Mouse (Mus musculus) layer of hippocampus, adult 9-11 months (tissue): ENCODE results near the gene 2010300C02Rik.

Experiments used
- DNase-seq: peaks from one replicate; pipeline ENCODE4 v3.0.0; 2022

The 2010300C02Rik gene

GRCm38 (mm10) chr1:37665539-37666323 lies 54.2 kb downstream of the 2010300C02Rik start:
- no peak for DNase-seq

DNA sequence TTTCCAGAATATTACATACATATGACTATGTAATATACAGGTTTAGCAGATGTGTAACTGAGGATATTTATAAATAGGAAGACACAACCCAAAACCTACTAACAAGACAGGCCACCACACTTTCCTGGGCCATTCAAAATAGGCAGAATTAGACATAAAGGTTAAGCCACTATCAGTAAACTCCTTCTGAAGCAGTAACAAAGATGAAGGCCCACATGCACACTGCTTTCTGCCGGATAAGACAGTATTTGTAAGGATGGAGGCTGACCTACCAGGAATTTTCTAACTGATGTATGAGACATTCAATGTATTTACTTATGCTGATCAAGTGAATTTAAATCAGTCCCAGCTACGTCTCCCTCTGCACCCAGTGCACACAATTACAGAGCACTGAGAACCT lies 55.4 kb downstream of the 2010300C02Rik start:
- DNase-seq = no peak

- DNase-seq = no peak
These were observed 56.3 kb downstream of the 2010300C02Rik start for GRCm38 (mm10) chr1:37663606-37664005.

- no peak for DNase-seq
These were observed 63.9 kb downstream of the 2010300C02Rik start for GRCm38 (mm10) chr1:37656017-37656416.

- DNase-seq = no peak
These were observed 65.9 kb downstream of the 2010300C02Rik start for GRCm38 (mm10) chr1:37653992-37654391.

DNA sequence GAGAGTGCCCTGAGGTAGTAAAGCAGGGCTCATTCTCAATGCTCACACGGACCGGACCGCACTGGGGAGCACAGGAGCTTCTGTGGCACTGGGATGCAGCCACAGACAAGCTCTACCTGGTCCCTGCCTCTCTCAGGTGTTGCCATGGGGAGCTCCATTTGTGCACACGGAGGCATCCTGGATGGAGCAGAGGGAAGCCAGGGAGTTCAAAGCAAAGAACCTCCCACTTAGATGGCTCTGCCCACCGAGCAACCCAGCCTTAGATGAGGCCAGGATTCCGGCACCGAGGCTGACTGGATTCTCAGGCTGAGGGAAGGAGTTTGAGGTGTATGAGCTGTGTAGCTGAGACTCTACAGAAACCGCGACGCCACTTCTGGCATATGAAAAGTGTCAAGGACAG lies 72.8 kb downstream of the 2010300C02Rik start:
- no peak for DNase-seq

- no peak for DNase-seq
These were observed 75.4 kb downstream of the 2010300C02Rik start for GRCm38 (mm10) chr1:37644501-37644900.

DNA sequence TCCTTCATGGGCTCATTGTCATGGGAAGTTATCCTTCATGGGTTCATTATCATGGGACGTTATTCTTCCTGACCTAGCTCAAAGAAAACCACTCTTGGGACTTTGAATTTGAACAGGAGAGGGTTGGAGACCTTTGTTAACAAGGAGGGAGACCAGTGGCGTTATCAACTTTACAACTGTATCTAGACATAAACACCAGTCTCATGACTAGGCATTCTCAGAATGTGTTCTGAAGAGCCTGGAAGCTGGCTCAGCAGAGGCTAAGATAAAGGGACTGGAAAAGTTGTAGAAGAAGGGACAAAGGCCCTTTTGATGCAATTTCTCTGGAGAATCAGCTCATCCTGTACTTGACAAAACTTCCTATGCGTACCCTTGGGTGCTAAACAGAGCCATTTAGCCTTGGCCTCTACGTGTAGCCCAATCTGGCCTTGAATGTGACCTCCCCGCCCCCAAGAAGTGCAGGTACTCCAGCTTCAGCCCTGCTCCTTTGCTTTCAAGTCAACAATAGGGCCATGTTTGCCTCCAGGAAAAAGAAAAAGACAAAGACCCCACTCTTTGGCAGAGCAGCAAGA lies 76.0 kb downstream of the 2010300C02Rik start:
- no peak for DNase-seq

DNA sequence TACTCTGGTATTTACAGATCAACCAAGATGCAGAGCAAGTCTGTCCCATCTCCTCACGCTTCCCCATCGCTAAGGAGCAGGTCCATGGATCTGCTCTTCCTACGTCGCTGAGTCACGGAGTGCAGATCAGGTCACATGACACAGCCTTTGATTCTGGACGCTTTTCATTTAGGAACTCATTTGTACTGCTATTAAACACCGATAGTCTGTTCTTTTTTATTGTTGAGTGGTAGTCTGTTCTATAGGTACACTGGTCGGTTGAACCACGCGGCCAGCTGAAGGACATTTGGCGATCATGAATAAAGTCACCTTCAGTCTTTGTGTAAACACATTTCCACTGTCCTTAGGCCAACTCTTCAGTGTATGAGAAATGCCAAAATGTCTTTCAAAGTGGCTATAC lies 78.5 kb downstream of the 2010300C02Rik start:
- DNase-seq = no peak

DNA sequence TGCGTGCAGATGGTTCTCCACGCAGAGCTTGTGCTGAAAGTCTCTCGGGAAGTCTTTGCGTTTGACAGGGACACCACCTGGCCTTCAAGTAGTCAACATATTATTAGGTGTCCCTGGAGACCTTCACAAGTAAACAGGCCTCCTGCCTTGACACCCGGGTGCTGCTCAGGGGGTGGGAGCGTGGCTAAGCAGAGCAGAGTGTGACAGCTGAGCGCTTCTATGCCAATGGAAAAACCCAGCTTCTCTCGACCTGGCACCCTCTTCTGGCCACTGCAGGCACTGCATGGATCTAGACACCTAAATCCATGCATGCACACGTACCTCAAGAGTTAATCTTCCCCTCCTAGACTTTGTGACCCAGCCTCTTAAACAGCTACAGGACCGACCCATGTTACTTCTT lies 80.8 kb downstream of the 2010300C02Rik start:
- DNase-seq = peak; percentile 81

- no peak for DNase-seq
These were observed 81.3 kb downstream of the 2010300C02Rik start for GRCm38 (mm10) chr1:37638560-37638959.

GRCm38 (mm10) chr1:37637571-37637970 lies 82.3 kb downstream of the 2010300C02Rik start:
- no peak for DNase-seq

DNA sequence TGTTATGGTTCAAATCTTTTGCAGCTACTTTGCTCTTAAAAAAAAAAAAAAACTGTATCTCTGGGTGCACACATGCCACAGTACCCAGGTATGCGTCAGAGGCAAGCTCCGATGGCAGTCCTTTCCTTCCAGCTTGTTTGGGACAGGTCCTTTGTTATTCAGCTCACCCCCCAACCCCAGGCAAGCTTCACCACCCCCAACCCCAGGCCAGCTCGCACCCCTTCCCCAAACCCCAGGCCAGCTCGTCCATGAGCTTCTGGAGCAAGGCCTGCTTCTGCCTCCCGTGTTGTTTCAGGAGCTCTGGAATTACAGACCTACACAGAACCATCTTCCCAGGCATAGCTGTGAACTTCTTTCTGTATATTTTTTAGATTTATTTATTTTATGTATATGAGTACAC lies 83.1 kb downstream of the 2010300C02Rik start:
- no peak for DNase-seq

DNA sequence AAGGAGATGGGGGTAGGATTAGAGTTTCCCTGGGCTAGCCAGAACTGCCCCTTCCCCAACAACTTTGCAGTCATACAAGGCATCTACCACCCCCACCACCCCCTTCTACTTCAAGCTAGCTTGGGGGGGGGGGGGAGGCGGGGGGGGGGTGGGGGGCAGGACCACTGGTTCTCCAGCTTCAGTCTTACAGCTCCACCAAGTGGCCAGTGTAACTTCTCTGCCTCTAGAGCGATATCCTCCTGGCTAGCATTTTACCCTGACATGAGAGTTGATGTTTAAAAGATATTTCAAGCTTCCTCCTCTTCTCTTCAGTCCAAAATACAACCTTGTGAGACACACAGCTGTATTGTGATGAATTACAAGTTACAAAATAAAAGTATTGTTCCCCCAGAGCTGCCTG lies 83.7 kb downstream of the 2010300C02Rik start:
- no peak for DNase-seq

GRCm38 (mm10) chr1:37635716-37636115 lies 84.2 kb downstream of the 2010300C02Rik start:
- no peak for DNase-seq

DNA sequence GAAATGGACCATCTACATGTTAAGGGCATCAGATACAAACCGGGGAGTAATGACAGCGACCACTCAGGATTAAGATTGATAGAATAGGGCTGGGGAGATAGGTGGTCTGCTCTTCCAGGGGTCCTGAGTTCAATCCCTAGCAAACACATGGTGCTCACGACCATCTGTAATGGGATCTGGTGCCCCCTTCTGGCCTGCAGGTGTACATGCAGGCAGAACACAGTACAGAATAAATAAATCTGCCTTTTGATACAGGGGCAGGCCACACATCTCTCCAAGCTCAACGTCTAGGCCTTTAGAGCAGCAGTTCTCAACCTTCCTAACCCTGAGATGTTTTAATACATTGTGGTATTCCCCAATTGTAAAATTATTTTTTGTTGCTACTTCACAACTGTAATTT lies 85.2 kb downstream of the 2010300C02Rik start:
- no peak for DNase-seq

DNA sequence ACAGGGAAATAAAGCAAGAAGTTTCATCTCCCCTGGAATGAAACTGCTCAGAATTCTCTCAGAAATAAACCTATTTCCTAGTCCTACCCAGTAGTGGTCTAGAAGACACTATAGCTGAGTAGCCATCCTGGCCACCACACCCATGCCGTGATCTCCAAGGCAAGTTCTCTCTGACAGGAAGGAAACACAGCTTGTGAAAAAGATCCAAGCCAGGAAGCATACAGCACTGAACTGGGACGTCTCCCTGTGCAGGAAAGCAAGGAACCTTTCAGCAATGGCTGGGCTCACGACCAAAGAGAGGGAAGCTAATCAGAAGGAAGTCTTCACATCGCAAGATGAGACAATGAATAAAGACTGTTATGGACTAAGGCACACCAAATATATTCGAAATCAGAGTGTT lies 86.4 kb downstream of the 2010300C02Rik start:
- no peak for DNase-seq

DNA sequence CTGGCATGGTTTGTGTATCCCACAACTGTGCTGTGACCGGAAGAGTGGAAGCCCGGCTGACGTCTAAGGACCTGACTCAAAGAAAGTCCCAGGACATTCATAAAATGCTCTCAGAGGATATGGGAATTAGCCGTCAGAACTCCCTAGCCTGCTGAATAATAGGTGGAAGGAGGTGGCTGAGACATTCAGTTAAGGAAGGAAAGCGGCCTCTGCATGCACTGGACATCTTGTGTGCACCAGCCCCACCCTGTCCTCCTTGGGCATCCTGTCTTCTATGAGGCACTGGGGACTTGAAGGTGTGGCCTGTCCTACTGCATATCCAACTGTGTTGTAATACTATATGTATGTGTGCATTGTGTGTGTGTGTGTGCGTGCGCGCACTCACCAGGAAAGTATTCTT lies 87.5 kb downstream of the 2010300C02Rik start:
- DNase-seq = no peak

- DNase-seq = no peak
These were observed 88.4 kb downstream of the 2010300C02Rik start for GRCm38 (mm10) chr1:37631456-37631855.

DNA sequence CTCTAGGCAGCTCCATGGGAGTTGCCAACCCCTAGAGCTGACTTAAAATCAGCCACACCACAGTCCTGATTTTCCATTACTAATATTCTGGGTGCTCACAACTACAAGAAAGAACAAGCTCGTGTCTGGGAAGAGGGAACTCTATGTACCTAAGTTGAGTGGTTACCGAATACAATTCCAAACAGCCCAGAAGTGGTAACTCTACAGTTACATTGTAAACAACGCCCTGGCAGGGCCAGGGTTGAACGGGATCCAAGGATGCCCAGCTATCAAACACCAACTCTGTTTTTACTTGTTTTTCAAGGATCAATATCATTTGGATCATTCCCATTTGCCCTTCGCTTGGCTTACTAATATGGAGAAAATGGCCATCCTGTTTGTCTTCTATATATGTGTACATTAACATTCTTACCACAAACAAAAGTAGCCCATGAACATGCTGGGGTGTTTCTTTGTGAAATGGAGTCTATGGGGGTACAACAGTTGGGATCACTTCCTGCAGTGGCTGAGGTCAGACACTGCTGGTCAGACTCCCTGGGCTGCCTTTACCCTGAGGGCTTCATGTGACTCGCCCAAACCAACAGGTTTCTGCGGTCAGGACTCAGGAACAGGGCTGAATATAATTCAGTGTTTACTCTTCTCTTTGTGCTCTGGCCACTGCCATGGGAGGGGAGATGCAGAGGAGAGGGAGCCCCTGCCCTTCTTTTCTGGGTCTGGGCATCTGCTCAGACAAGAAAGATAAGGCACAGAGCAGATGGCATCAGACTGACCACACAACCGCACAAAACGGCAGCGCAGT lies 89.3 kb downstream of the 2010300C02Rik start:
- DNase-seq = no peak

DNA sequence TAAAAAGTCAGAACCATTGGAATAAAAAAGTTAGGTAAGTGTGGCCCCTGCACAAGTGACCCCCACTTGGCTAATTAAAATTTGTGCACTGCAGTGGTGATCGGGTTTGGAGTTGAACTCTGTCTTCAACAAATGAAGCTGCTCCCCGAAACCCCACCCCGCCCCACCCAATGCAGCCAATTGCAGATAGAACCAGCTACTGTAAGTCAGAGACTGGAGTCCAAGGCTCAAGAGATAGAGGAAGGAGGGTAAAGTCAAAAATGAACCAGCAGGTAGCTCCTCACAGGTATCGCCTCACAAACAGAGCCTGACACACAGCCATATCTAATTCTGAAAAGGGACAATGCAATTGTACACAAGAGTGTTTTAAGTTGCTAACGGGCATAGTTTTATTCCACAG lies 90.0 kb downstream of the 2010300C02Rik start:
- DNase-seq = no peak

DNA sequence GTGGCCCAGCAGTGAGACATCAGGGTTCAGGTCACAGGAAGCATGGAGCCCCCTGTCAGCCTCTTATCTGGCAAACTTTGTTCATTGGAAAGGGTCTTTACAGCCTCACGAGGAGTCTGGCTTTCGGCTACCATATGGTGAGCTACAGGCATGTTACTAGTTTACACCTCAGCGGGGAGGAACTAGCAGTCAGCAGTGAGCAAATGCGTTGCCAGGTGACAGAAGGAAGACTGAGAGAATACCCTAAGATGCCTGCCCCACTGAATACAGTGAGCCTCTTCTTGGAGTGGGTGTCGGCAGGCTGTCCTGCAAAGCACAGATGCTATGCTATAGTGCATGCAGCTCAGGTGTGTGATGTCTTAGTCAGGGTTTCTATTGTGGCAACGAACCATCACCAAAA lies 91.1 kb downstream of the 2010300C02Rik start:
- peak; percentile 57 for DNase-seq

DNA sequence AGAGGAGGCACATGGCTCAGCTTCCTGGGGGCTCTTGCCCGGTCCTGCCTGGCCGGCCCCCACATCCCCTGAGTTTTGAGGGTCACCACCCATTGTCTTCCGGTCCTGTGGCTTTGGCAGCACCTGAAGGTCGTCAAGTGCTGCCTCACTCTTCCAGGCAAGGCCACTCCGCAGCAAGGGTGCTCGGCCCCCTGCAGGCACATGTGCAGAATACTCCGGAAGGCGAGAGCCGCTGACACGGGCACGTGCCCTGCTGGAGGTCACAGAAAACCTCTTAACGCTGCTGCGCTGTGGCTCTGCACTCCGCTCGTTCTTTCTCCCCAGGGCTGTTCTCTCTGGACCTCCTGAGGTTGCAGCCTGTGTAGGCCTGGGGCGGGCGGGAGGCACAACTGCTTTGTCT lies 95.7 kb downstream of the 2010300C02Rik start:
- no peak for DNase-seq

DNA sequence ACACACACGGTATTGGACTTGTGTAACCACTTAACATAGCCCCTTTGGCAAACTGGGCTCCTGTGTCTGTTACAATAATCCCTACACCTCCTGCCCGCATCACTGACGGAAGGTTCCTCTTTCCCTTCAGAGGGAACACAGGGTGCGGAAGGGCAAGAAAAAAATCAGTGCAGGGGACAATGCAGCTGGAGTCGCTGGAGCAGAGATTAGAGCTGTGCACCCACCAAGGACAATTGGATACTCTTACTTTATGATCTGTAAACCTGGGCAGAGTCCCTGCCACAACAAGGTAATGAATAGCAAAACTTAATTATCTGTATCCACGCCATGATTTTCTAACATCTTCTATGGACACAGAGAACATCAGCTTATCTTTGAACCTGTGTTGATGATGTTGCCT lies 97.8 kb downstream of the 2010300C02Rik start:
- no peak for DNase-seq
